Mouse (Mus musculus) urinary bladder, postnatal 25 days (tissue): ENCODE measurements around the gene Gm20479.
A peak's percentile ranks its signal among the peaks of the same experiment; 100 is the strongest.

ENCODE experiments used
- DNase-seq: peaks from one replicate; pipeline ENCODE4 v3.0.0; 2022; ENCODE audit warnings: low spot score

Gm20479 gene

DNA sequence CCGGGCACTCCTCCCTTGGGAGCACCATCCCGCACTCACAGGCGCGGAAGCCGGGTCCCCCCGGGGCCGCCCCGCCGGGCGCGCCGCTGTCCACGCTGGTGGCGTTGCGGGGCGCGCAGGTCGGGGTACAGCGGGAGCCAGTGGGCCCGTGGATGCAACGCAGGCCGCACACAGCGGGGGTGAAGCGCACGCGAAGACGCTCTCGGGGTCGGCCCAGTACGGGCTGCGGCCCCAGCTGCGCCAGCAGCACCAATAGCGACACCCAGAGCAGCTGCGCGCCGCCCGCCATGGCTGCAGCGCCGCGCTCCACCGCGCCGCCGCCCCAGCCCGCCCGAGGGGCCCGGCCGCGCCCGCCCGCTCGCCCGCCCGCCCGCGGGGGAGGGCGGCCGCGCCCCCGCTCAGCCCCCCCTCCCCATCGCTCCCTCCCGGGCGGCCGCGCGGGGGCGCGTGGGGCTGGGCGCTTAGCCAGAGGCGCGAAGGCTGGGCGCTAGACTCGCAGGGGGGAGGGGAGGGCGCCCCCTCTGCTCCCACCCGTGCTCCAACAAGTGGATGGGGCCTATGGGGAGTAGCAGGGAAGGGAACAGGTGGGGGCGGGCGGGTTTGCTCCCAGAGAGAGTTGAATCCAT, 23.8 kb downstream of the Gm20479 start:
- no peak for DNase-seq

DNA sequence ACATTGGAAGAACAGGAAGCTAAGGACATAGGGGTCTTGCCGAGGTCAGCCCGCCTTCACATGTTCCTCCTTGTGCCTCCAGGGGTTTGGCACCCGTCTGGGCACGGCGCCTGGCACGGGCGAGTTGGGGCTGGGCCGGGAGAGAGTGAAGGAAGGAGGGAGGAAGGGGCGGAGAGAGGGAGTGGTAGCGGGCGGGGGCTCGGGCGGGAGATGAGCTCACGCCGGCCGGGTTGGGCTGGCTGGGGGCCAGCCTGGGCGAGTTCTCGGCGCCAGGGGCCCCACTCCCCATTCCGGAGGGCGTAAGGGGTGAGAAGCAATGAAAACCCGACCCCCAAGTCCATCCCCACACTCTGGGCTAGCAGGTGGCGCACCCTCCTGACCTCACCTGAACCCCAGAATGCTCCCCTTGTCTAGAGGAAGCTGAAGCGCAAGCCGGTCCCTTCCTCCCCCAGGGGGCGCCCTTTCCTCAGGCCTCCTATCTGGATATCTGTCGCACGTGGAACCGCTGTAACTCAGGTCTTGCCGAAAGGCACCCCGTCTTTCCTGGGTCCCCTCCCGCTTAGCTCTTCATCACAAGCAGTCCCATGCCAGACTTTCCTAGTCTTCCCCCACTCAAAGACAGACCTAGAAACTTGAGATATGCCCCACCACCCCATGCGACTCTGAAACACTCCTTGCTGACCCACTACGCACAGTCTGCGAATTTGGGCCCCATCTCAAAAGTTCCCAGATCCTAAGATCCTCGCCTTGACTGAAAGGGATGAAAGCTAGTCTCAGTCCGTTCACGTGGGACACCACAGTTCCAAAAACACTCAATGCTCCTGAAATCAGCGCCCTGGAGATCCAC, 24.6 kb downstream of the Gm20479 start:
- DNase-seq = peak; percentile 95

GRCm38 (mm10) chr7:27331854-27332253, 25.4 kb downstream of the Gm20479 start:
- DNase-seq = no peak

DNA sequence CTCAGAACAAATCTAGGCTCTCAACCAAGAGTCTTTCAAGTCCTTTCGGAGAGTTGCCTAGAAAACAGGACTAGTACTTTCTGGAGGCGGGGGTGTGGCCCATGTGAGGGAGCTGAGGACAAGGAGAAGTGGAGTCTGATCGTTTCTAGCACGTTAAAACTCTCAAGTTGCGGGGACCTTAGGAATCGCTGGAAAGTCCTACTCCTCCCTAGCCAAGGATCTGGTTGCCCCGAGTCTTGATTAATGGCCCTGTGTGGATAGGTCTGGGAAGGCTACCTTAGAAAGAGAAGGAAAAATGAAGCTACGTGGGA, 25.7 kb downstream of the Gm20479 start:
- no peak for DNase-seq

DNA sequence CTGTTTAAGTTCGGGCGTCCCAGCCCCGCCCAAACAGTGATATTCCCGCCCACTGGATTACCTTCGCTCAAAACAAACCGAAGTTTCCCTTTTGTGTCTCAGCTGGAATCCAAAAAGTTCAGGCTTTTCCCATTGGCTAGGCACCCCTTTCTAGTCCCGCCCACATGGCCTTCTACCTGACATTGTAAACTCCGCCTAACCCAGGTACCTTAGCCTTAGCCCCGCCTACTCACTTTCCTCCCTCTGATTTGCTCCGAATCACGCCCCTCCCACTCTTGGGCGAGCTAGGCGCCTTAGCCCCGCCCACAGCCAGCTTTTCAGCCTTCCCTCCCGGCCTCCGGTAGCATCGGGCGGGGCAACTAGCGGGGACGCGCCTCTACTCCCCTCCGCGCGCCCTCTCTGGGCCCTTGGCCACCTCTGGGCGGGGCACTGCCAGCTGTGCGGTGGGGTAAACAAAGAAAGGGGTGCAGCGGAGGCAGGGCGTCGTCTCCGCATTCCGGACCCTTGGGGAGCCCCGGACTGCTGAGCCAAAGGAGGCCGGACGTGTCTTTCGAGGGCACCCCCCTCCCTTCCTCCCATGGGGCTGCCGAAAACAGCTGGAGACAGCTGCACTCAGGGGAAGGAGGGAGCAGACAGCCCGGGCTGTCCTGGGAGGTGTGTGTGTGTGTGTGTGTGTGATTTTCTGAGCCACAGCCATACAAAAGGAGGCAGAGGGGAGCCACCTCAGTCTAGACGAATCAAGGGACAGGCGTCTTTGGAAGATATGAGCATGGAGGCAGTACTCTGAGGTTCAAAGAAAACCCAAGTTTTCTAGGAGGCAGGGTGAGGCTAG, 26.3 kb downstream of the Gm20479 start:
- DNase-seq = peak; percentile 92

- DNase-seq = no peak
Measured at GRCm38 (mm10) chr7:27329981-27330380, 27.2 kb downstream of the Gm20479 start.

GRCm38 (mm10) chr7:27329326-27329947, 27.8 kb downstream of the Gm20479 start:
- DNase-seq = peak; percentile 88

GRCm38 (mm10) chr7:27328648-27329047, 28.6 kb downstream of the Gm20479 start:
- no peak for DNase-seq

DNA sequence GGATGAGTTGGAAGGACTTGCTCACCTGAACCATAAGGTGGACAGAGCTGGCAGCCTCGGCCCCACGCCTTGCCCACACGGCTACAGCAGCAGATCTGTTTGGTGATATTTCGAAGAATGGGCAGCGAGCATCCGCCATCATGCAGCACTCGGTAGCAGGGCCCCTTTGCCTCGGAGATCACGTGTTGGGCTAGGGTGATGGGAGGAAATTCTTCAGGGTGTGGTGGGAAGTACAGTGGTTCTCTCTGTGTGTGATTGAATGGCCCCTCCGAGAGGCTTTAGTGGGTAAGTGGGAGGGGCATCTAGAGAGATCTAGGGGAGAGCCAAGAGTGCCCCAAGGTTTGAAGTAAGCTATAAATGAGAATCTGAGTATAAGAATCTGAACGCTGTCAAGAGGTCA, 29.1 kb downstream of the Gm20479 start:
- DNase-seq = no peak

- no peak for DNase-seq
Measured at GRCm38 (mm10) chr7:27327500-27327899, 29.7 kb downstream of the Gm20479 start.

GRCm38 (mm10) chr7:27326101-27326880, 30.9 kb downstream of the Gm20479 start:
- DNase-seq = no peak

GRCm38 (mm10) chr7:27325697-27326096, 31.5 kb downstream of the Gm20479 start:
- peak; percentile 55 for DNase-seq

DNA sequence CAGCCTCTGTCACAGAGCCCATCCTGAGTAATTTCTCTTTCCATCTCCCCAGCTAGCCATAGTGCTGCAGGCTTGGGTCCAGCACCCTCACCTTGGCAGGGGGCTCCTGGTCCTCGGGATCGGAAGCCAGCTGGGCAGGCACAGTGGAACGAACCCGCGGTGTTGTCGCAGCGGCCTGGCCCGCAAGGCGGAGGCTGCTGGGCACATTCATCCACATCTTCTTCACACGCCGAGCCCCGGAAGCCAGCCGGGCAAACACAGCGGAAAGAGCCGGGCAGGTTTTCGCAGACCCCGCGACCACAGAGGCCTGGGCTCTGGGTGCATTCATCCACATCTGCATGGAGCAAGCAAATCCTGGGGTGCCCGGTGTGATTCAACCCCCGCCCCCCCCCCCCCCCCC, 32.3 kb downstream of the Gm20479 start:
- DNase-seq = no peak

DNA sequence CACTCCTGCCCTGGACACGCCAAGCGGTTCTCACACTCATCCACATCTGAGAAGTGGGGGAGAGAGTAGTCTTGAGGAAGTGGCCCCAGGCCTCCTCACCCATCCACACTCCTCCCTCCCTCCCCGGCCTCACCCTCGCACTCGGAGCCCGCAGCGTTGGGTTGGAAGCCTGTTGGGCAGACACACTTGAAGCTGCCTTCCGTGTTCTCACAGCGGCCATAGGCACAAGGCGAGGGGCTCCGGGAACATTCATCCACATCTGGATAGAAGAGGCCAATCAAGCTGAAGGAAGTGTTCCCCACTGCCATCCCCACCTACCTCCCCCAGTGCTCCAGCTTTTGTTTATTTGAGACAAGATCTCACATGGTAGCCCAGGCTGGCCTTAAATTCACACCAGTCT, 33.1 kb downstream of the Gm20479 start:
- DNase-seq = no peak

- no peak for DNase-seq
Measured at GRCm38 (mm10) chr7:27323001-27323400, 34.2 kb downstream of the Gm20479 start.

GRCm38 (mm10) chr7:27322291-27322690, 34.9 kb downstream of the Gm20479 start:
- DNase-seq = no peak

- DNase-seq = no peak
Measured at GRCm38 (mm10) chr7:27319411-27319810, 37.8 kb downstream of the Gm20479 start.

DNA sequence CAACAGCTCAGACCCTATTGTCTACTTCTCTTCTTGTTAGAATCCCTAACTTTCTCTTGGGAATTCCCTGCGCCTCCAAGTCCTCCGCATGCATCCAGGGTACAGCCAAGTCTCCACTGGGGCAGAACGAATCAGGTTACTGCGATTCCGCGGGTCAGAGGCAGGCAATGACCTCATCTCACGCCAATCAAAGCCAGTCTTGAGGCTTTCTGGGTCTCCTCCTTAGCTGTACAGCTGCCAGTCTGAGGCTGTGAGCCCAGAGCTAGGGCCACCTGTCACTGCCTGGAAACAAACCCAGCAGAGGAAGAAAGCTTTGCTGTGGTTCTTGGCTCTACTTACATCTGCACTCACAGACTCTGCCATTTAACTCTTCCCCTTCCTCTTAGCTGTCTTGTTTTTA, 41.3 kb downstream of the Gm20479 start:
- DNase-seq = no peak

GRCm38 (mm10) chr7:27314393-27314792, 42.8 kb downstream of the Gm20479 start:
- no peak for DNase-seq

DNA sequence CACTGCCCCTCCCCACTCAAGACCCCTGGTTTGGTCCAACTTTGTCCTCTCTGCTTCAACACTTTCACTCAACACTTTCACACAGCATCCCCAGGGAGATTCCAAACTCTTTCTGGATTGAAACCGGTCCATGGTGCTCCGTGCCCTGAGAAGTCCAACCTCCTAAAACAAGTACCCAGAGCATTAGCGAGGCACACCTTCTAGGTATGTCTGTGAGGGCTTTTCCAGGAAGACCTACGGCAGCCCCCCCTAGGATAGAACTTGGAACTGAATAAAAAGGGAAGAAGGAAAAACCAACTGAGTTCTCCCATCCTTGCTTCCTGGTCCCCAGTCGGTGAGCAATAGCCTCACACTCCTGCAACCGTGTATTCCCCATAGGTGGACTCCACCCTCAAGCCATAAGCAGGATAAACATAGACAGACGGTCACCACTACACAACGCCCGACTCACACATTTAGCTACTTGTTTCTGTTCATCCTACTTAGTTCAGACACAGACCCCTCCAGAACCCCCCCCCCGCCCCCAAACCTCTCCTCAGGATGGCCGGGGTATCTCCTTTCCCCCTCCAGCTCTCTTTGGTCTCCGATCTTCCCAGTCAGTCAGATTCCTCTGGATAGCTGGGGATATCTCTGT, 45.5 kb downstream of the Gm20479 start:
- DNase-seq = no peak

GRCm38 (mm10) chr7:27310996-27311535, 46.2 kb downstream of the Gm20479 start:
- no peak for DNase-seq
